Mouse (Mus musculus) cerebellum, adult 8-10 months (tissue): ENCODE results near the gene Fam102b.

ENCODE experiments used
- DNase-seq: peaks from one replicate; pipeline ENCODE4 v3.0.0; 2022

Fam102b gene

GRCm38 (mm10) chr3:108940996-108941395, 86.4 kb downstream of the Fam102b start:
- no peak for DNase-seq

- DNase-seq: no peak
Observed at GRCm38 (mm10) chr3:108940001-108940633, 87.3 kb downstream of the Fam102b start, which contains the start of gene Gm9857. Gene Gm9857 (minus strand): TSS chr3:108940445.

GRCm38 (mm10) chr3:108939573-108939972, 87.8 kb downstream of the Fam102b start, which contains the start of gene Henmt1:
Gene Henmt1 (plus strand): TSS chr3:108939873.
- DNase-seq: no peak

GRCm38 (mm10) chr3:108938691-108939090, 88.7 kb downstream of the Fam102b start:
- no peak for DNase-seq

GRCm38 (mm10) chr3:108933557-108933956, 93.8 kb downstream of the Fam102b start:
- no peak for DNase-seq

GRCm38 (mm10) chr3:108926308-108926707, 101.1 kb downstream of the Fam102b start:
- no peak for DNase-seq

GRCm38 (mm10) chr3:108925677-108926076, 101.7 kb downstream of the Fam102b start:
- no peak for DNase-seq

- DNase-seq: no peak
Observed at GRCm38 (mm10) chr3:108921822-108922221, 105.6 kb downstream of the Fam102b start.
